8 mouse cellular contexts compared by ENCODE assay signal in genomic region chr1:160792686-160793355, GRCm38 (mm10). TPM values are rescaled to one million over a fixed set of nuclear protein-coding genes. Genes with fewer than 3 reads are reported as not detected.
DNase-seq lines count a peak whose midpoint lies in the region; ATAC-seq and TF ChIP-seq lines count a peak whose summit lies in the region.

Gene Rabgap1l, minus strand, starts transcription at chr1:160793211.

- peaks cover 9% of the 10 kb centered on the region for H3K4me1 ChIP-seq in forebrain, embryonic 15.5 days
- no peaks in the 10 kb centered on the region for H3K4me1 ChIP-seq in lung, embryonic 14.5 days (ENCODE audit: insufficient read depth)
- H3K4me1 ChIP-seq in olfactory bulb, adult 2 months (ENCODE audit: control insufficient read depth, insufficient read depth, low read length): peaks cover 2% of the 10 kb centered on the region; the same call in 1 of the 2 replicates
- peaks cover 5% of the 10 kb centered on the region for H3K4me1 ChIP-seq in thymus, adult 2 months (replicated peaks; ENCODE audit: control insufficient read depth, insufficient read depth, low read length)

- peak; percentile 86 for DNase-seq in ES-CJ7 (ENCODE audit: low read depth, low spot score)
- peak; percentile 84 for DNase-seq in cerebellum, adult 11 months
- peak; percentile 80 to 82 for DNase-seq in heart, postnatal 36 days
- peak; percentile 63 to 71 for DNase-seq in layer of hippocampus, adult 2 months (ENCODE audit: low spot score in 2 of 2)
- peak; percentile 94 for DNase-seq in lung, embryonic 14.5 days
- peak; percentile 87 for DNase-seq in thymus, adult 2 months

- no peaks in the 10 kb centered on the region for H3K36me3 ChIP-seq in forebrain, embryonic 15.5 days
- no peaks in the 10 kb centered on the region for H3K36me3 ChIP-seq in lung, embryonic 14.5 days (ENCODE audit: insufficient read depth)
- no peaks in the 10 kb centered on the region for H3K36me3 ChIP-seq in thymus, adult 2 months (ENCODE audit: control insufficient read depth, insufficient read depth, low read length)

- peak within 1 kb of the TSS; percentile 93 for H3K4me2 ChIP-seq in forebrain, embryonic 15.5 days (replicated peaks)
- H3K4me2 ChIP-seq in lung, embryonic 14.5 days: peak within 1 kb of the TSS; percentile 98

- peak; percentile 61; the same call in 1 of the 2 replicates for TF ChIP-seq POLR2A in olfactory bulb, adult 2 months (IDR thresholded peaks at IDR 0.05; ENCODE audit: insufficient read depth, low read depth, low read length)
- peak; percentile 58; the same call in 1 of the 2 replicates for TF ChIP-seq POLR2A in thymus, adult 2 months (IDR thresholded peaks at IDR 0.05; ENCODE audit: control insufficient read depth, extremely low read depth, insufficient read depth, low read length, poor library complexity)

- peak within 1 kb of the TSS; percentile 78 for H3K9ac ChIP-seq in forebrain, embryonic 15.5 days (replicated peaks)
- peak within 1 kb of the TSS; percentile 86 for H3K9ac ChIP-seq in lung, embryonic 14.5 days

- peak; percentile 97 for ATAC-seq in forebrain, embryonic 15.5 days (replicated peaks)
- ATAC-seq in lung, embryonic 14.5 days (ENCODE audit: insufficient read depth): peak; percentile 98

- no peaks in the 10 kb centered on the region for H3K27me3 ChIP-seq in forebrain, embryonic 15.5 days
- H3K27me3 ChIP-seq in lung, embryonic 14.5 days (ENCODE audit: insufficient read depth, low read length): no peaks in the 10 kb centered on the region
- H3K27me3 ChIP-seq in thymus, adult 2 months (ENCODE audit: control insufficient read depth, insufficient read depth, low read length): no peaks in the 10 kb centered on the region; the same call in 1 of the 2 replicates

- intact Hi-C loops in heart, postnatal 36 days (cut with DNase I): loop anchor here (2.0 to 5.0 kb wide), 4 partner anchors 51 to 242 kb away; partner anchors contain the start of genes Rc3h1 and Zbtb37

- H3K27ac ChIP-seq in forebrain, embryonic 15.5 days (replicated peaks): peak within 1 kb of the TSS; percentile 41; the same call in 1 of the 2 replicates
- H3K27ac ChIP-seq in layer of hippocampus, adult 2 months: peak within 1 kb of the TSS; percentile 88
- H3K27ac ChIP-seq in lung, embryonic 14.5 days (ENCODE audit: low read depth): peak within 1 kb of the TSS; percentile 60
- H3K27ac ChIP-seq in olfactory bulb, adult 2 months (ENCODE audit: insufficient read depth, low read depth, low read length): peak within 1 kb of the TSS; percentile 21; the same call in 1 of the 2 replicates
- no peak within 1 kb of the TSS for H3K27ac ChIP-seq in thymus, adult 2 months (ENCODE audit: control insufficient read depth, insufficient read depth, low read length)

- no peak for TF ChIP-seq CTCF in layer of hippocampus, adult 2 months (conservative IDR thresholded peaks at IDR 0.05)
- no peak for TF ChIP-seq CTCF in lung, embryonic 14.5 days (IDR thresholded peaks at IDR 0.05; ENCODE audit: low read depth)
- TF ChIP-seq CTCF in olfactory bulb, adult 2 months (IDR thresholded peaks at IDR 0.05; ENCODE audit: insufficient read depth, low read depth, low read length): no peak
- peak; percentile 44; the same call in 1 of the 2 replicates for TF ChIP-seq CTCF in thymus, adult 2 months (IDR thresholded peaks at IDR 0.05; ENCODE audit: borderline replicate concordance, control insufficient read depth, extremely low read depth, insufficient read depth, low read length, poor library complexity)

- H3K9me3 ChIP-seq in forebrain, embryonic 15.5 days: no peaks in the 10 kb centered on the region
- H3K9me3 ChIP-seq in lung, embryonic 14.5 days (ENCODE audit: low read depth, low read length): no peaks in the 10 kb centered on the region

- H3K4me3 ChIP-seq in forebrain, embryonic 15.5 days: peak within 1 kb of the TSS; percentile 78
- peak within 1 kb of the TSS; percentile 85 for H3K4me3 ChIP-seq in layer of hippocampus, adult 2 months
- H3K4me3 ChIP-seq in lung, embryonic 14.5 days (ENCODE audit: low read depth, low read length): peak within 1 kb of the TSS; percentile 87
- H3K4me3 ChIP-seq in olfactory bulb, adult 2 months (ENCODE audit: insufficient read depth, low read depth, low read length): peak within 1 kb of the TSS; percentile 95
- peak within 1 kb of the TSS; percentile 90 for H3K4me3 ChIP-seq in thymus, adult 2 months (ENCODE audit: control insufficient read depth, insufficient read depth, low read length)

- under 1% methylated on average over 63 of the region's 67 CpGs for WGBS in forebrain, embryonic 15.5 days
- under 1% methylated on average over 62 of the region's 67 CpGs for WGBS in lung, embryonic 14.5 days
- under 1% methylated on average over 63 of the region's 67 CpGs for WGBS in olfactory bulb, adult 2 months
- WGBS in thymus, adult 2 months: 1% methylated on average over 63 of the region's 67 CpGs

RNA-seq across cellular contexts. Expression of gene Rabgap1l, which starts in this region (rescaled TPM):
- polyA plus RNA-seq in forebrain, embryonic 15.5 days (2015; fragmentation: Nextera tagmentation; extraction: Ambion mirVana): 34.7 and 35.9 TPM in 2 replicates
- total RNA-seq in heart, postnatal 36 days (2021): 10 to 100 TPM; 80.3 to 83.6 TPM
- 100 to 1,000 TPM; 241 to 255 TPM for total RNA-seq in layer of hippocampus, adult 2 months (2021)
- 18.9 and 19.3 TPM in 2 replicates for polyA plus RNA-seq in lung, embryonic 14.5 days (2014; fragmentation: Nextera tagmentation; extraction: Ambion mirVana)
- polyA plus RNA-seq in olfactory bulb, adult 2 months (2012; ENCODE audit: insufficient read depth, insufficient read length, low replicate concordance, missing spikeins): 89.2 and 130 TPM in 2 replicates
- 53.3 and 56.5 TPM in 2 replicates for polyA plus RNA-seq in thymus, adult 2 months (2012; rRNA removed)
